Mouse (Mus musculus) left cerebral cortex, postnatal 4 days (tissue): ENCODE results near the gene Bbof1. TPM values are rescaled to one million over a fixed set of nuclear protein-coding genes. Genes with fewer than 3 reads are reported as not detected.

Source experiments
- DNase-seq: peaks from one replicate; pipeline ENCODE4 v3.0.0-alpha.2; 2022
- intact Hi-C: fragments of 180-260 bp; cut with DNase I; formaldehyde crosslinking; loops from one replicate; pipeline ENCODE4 v1.15.1; 2025
- total RNA-seq, 2 experiments: library from RNA; stranded (reverse); gene quantifications; 2 replicates each; pipeline ENCODE4 v1.2.3; 2021

Bbof1 gene
- total RNA-seq, 2 experiments from 2014 or later: 6.1 to 8.7 TPM

DNA sequence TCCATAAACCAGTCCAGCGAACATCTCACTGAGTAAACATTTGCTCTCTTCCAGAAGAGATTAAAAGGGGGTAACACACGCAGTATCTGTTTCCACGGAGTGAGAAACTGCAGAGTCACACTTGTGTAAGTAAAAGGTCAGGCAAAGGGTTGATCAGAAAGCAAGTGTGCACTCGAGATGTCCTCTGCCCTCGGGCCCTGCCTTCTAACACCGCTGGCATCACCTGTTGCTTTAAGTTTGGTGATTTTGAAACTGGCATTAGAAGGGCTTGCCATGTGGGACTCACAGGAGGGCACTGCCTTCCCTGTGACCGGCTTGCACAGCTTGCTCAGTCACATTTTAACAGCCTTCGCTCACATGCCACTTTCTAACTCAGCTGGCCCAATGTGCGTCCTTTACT, 9.2 kb upstream of the Bbof1 start:
- intact Hi-C loops: no loop called here
- no peak for DNase-seq

DNA sequence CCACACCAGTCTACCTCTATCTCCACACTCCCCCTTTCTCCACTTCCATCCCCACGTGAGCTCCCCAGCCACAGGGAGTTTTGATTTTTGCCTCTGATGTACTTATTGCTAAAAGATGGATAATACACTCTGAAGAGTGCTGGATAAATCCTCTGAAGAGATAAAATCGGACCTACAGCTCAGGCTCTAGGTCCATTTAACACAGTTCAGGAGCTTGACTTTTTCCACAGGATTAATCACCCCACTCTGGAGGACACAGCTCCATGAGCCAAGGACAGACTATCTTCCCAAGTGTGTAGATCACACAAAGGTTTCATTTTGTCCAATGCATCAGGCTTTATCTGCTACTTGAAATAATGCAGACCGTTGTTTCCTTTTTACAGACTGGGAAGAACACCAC, 8.8 kb upstream of the Bbof1 start:
- intact Hi-C loops: no loop called here
- DNase-seq: no peak

DNA sequence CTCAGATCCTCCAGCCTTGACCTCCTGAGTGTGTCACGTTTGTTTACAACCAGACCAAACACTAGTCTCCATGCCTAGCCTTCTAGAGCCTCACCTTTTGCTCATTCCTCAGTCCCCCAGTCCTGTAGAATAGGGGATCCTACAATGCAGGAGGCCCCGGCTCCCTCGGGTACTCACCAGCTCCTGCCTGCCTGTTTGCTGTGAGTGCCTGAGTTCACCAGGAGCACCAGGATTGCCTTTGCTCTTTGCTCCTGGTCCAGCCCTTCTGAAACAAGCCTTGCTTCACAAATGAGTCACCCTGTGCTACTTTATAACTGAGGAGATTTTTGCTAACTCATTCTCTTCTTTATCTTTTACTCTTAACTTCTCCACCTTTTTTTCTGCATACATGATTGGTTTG, 8.2 kb upstream of the Bbof1 start:
- DNase-seq: no peak
- intact Hi-C loops: no loop called here

DNA sequence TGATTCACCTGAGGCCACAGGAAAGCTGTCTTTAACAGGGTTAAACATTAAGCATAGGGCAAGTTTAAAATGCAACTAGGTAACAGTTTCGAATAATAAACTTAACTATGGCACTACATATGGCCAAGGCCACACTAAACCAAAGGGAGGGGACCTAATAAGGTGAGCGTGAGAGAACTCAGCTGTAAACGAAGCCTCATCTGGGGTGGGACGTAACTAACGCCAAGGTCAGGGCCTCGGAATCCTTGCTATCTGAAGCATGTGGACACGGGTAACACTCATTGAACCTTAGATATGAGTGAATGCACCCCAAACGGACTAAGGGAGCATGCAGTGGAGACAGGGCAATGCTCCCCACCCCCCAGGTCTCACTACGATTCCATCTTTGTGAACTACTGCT, 5.9 kb upstream of the Bbof1 start:
- intact Hi-C loops: no loop called here
- no peak for DNase-seq

DNA sequence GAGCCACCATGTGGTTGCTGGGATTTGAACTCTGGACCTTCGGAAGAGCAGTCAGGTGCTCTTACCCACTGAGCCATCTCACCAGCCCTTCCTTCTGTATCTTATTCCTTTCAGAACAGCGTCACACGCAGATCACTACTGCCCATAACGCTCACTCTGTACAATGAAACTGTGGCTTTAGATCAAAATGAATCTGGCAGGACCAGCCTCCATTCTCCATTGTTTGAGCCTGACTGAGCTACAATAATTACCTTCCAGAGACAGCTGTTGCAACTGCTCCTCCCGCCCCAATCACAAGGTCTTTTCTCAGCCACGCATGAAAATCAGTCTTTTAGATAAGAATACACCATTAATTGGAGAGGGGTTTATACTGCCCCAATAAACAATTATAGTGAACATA, 4.3 kb upstream of the Bbof1 start:
- intact Hi-C loops: no loop called here
- DNase-seq: no peak

DNA sequence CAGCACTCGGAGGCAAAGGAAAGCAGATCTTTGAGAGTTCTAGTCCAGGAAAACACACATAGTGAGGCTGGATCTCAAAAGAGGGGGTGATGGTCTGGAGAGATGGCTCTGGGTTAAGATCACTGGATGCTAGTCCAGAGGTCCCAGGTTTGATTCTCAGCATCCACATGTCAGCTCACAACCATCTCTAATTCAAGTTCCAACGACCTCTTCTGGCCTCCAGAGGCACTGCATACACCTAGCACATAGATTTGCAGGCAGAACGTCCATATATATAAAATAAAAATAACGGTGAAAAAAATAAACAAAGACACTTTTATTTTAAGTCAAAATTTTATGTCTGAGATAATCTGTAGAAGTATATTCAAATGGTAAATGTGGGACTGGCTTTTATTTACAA, 1.6 kb upstream of the Bbof1 start:
- DNase-seq: no peak
- intact Hi-C loops: no loop called here

DNA sequence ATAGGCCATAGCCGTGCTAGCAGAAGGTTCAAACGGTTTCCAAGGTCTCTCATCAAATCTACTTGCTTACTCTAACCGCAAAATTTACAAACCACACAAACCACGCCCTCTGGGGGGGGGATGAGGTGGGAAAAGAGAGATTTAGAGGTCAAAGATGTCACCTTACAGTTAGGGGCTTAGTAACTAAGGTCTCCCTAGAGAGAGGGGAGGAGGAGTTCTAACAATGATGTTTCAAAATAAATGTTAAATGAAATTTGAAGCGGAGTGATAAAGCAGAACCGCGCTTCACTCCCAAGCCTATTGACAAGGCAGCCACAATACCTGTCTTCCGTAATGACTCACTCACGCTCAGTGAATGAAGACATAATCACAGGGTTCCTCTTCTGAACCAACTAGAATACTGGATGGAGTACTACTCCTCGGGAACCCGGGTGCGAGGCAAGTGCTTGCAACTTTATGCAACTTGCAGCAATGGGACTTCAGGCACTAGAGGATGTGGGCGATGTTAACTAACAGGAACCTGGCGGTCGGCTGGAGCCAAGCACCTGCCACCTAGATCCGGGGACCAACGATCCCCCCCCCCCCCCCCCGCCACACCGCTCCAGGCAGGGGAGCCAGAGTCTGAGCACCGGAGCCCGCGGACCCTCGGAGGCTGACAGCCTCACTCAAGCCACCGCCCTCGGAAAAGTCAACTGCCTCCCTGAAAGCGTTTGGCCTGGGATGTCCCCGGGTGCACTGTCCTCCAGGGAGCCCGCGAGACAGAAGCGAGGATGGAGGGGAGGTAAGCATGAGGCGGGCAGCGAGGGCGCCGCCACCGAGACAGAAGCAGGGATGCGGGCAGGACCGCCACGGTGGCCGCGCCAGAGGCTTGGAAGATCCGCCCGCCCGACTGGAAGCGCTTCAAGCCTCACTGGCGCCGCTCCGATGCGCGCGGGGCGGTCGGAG, 725 bp upstream of the Bbof1 start:
- no peak for DNase-seq
- intact Hi-C loops: no loop called here

DNA sequence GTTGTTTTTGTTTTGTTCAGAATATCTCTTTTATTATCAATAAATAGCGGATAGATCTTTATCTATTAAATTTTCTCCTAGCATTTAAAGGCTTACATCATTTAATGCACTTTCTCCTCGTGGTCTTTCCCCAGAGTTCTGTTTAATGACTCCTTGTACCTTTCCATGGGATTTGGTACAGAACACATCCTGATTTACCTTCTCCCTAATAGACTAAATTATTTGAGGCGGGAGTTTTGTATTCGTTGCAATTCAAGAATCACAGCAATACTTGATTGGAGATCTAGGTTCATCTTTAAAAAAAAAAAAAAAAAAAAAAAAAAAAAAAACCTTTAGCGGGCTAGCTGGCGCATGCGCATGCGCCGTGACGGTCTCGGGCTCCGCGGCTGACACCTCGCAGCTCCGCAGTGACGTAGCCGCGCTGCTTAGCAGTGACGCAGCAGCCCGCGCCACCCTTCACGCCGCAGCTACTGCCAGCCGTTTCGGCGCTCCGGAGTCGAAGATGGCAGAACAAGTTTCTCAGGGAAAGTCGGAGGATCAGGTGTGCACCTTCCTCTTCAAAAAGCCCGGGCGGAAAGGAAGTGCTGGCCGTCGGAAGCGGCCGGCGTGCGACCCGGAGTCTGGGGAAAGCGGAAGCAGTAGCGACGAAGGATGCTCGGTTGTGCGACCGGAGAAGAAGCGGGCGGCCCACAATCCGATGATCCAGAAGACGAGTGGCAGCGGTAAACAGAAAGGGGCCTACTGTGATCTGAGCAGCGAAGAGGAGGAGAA, 8.1 kb downstream of the Bbof1 start, which contains the start of gene Rnf113a2:
TSS of gene Rnf113a2 (plus strand) at position 363 of the 771 bp plus-strand sequence.
- intact Hi-C loops: no loop called here
- DNase-seq: peak; percentile 89

DNA sequence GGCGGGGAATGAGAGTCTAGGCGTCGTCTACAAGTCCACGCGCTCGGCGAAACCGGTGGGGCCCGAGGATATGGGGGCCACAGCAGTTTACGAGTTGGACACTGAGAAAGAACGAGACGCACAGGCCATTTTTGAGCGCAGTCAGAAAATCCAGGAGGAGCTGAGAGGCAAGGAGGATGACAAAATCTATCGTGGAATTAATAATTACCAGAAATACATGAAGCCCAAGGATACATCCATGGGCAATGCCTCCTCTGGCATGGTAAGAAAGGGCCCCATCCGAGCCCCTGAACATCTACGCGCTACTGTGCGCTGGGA, 8.7 kb downstream of the Bbof1 start:
- intact Hi-C loops: no loop called here
- no peak for DNase-seq

DNA sequence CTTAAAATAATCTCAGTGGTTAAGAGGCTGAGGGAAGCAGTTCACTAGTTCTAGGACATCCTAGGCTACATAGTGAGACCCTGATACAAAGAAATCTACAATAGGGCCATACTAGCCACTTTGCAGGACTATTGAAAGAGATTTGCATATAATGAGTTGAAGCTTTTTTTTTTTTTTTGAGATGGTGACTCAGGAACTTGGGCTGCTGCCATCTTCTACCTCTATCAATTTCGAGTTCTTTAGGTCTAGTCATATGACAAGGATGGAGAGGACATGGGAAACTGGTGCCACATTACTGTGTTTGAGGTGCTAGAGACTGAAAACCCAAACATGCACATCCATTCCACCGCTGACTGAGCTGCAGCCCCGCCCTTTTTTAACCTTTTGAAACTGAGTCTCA, 15.1 kb downstream of the Bbof1 start:
- intact Hi-C loops: no loop called here
- DNase-seq: no peak

DNA sequence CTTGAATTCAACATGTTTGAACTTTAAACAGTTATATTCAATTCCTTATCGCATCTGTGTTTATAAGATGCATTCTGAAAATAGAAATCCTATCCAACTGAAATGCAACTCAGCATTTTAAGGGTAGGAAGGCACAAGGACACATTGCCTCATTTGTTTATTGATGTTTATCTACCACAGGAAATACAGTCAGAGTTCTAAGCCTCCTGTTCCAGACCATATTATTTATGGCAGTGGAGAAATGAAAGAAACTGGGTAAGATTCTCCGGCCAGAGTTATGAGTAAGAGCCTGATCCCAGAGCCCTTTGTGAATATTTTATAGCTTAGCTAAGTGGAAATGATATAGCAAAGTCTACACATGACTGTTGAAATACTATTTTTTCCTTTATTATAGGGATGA, 21.0 kb downstream of the Bbof1 start:
- intact Hi-C loops: no loop called here
- no peak for DNase-seq

DNA sequence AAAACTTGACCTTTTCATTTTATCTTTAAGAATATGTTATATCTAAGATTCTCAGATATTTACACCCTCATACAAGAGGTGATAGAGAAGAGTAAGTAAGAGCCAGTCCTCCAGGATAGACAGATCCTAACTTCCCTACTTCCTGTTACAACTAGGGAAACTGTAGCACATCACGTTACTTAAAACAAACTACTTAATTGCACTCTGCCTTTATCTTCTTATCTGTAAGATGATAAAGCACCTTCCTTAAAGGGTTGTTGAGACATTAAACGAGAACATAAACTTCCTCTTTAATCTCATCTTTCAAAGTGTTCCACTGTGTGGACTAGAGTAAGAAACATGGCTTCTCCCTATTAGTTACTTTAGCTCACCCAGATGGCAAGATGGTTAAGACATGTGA, 29.8 kb downstream of the Bbof1 start:
- intact Hi-C loops: no loop called here
- DNase-seq: no peak

DNA sequence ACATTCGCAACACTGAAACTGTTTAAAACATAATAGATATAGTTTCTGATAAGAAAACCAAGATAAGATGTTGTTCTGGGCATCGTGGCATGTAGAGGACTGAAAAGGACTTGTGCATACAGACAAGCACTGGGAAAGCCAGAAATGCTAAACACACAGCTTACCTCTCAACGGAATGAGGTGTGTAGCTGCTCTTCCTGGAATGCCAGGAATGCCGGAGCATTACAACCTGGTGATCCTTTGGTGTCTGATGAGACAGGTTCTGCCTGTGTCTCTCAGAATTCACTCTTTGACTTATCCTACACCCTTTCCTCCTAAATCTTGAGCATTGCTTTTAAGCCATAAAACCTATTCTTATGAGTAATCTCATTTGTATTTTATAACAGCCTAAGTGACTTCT, 33.7 kb downstream of the Bbof1 start:
- DNase-seq: no peak
- intact Hi-C loops: no loop called here

DNA sequence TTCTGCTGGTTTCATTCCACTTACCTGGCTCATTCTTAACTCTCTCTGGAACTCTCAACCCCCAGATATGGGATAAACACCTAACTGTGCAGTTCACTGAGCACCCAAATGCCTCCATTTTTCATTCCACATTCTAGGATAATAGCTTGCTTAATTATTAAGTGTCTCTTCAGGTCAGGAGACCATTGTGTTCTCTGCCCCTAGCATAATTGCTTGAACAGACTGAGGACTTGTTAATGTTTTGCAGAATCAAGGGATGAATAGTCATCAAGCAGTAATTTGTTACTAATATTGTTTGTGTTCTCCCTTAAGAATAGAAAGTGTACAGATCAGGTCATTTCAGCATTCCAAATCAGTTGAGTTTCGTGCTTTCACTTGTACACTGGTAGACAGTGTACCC, 38.5 kb downstream of the Bbof1 start:
- DNase-seq: no peak
- intact Hi-C loops: no loop called here

DNA sequence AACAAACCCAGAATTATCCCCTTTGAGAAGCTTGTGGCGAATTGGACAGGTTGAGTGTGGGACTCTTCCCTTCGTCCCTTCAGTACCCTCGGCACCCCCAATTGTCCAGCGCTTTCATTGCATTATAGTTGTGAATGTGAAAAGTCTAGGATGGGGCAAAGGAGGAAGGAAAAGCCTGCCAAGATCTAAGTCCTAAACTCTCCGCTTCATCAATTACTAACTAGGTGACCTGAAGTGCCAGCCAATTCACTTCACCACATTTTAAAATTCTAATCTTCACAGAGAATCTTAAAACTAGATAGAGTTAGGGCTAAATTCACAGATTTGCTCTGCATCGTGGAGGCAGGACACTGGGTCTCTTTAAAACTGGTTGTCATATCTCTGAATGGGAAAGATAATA, 39.3 kb downstream of the Bbof1 start:
- intact Hi-C loops: no loop called here
- no peak for DNase-seq

DNA sequence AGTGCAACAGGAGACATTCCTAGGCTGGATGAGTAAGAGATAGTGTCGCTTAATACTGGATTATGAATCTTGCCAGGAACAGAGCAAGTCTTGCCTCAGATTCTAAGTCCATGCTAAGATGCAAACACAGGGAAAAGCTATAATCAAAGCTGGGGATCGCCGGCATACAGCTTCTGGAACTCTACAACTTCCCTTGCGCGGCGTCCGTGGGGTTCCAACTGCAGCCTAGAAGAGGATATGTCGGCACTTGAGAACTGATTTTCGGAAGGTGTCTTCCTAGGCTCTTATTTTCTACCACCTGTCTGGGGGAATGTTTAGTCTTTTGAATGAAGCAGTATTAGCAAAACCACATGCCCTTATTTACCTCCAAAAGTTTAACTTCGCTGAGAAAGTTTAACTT, 41.0 kb downstream of the Bbof1 start:
- intact Hi-C loops: no loop called here
- no peak for DNase-seq

DNA sequence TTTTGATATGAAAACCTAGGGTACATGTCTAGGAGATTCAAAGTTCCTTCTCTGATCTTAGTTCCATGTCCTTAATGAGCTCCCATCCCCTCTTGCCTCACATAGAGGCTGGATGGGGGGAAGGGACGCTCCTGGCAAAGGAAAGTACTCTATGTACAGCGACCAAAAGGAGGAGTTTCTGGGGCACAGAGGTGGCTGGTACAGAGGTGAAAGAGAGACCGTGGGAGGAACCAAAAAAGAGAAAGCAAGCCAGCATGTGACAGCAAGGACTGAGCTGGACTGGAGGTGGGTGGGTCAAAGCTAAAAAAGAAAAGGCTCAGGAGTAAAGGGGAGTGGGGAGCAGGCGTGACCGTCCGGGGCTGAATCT, 41.5 kb downstream of the Bbof1 start:
- intact Hi-C loops: no loop called here

DNA sequence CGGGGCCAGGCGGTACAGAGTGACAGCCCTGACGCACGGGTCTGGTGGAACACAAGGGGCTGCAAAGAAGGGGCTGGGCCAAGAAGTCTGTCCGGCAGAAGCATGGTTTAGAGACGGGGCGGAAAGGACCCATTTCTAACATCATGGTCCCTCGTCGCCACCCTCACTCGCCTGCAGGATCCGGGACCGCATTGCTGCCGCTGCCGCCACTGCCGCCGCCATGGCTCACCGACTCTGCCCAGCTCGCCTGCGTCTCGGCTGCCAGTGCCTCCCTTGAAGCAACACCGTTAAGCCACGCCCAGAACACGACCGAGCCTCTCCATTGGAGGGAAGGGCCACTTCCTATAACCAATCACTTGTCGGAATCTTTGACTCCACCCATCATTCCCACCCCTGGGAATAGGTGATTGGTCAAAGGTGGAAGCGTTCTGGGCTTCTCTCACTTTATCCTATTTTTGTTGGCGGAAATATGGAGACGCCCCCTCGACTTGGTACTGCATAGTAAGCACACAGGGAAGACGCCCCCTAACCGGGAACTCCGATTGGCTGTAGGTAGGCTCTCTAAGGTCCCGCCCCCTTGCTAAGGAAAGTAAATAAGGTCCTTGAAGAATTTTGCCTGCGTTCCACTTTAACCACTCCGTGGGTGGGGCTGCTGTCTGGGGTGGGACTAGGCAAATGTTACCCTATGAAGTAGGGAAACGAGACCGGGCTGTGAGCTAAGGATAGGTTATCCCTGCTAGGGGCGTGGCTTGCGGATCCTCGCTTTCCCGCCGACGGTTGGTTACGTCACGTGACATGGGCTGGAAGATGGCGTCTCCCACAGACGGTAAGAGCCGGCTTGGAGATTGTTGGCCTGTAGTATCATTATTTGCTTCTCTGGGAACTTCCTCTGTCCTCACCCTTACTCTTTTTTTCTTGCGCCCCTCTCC, 42.1 kb downstream of the Bbof1 start, which contains the start of the genes Aldh6a1 and Lin52:
TSS of gene Aldh6a1 (minus strand) at position 287 of the 929 bp plus-strand sequence.
TSS of gene Lin52 (plus strand) at position 705 of the 929 bp plus-strand sequence.
- intact Hi-C loops: no loop called here
- peak; percentile 96 for DNase-seq

More for the DNA sequence above, 41.5 kb downstream of the Bbof1 start:
- no peak for DNase-seq

DNA sequence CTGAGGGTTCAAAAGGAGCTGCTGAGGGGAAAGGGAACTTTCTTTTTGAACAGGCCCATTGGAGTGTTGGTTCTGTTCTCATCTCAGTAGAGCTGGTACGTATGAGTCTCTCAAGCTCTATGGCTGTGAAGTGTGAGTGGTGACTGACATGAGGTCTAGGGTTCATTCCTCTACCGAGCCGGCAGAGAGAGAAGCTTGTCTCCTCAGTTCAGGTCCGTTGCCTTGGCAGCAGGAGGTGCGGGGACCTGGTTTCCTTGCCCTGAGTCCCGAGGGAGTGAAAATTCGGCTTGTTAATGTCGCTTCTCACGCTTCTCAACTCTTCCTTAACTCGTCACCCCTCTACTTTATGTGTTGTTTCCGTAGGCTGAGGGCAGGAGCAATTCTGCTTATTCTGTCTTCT, 42.9 kb downstream of the Bbof1 start:
- DNase-seq: peak; percentile 12
- intact Hi-C loops: no loop called here

DNA sequence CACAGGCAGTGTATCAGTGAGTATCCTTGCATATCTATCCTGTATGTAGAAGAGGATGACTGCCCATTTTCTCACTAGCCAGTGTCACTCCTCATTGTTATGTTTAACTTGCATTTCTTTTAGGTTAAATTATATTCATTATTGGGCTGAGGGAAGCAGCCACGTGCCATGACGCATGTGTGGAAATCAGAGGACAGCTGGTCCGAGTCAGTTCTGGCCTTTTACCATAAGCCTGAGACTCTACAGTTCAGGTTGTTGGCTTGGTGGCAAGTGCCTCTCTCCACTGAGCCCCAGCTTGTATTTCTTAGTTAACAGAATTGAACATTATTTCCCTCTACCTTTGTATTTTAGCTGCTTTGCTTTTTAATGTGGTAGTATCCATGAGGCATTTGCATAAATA, 48.0 kb downstream of the Bbof1 start:
- intact Hi-C loops: no loop called here
- no peak for DNase-seq

DNA sequence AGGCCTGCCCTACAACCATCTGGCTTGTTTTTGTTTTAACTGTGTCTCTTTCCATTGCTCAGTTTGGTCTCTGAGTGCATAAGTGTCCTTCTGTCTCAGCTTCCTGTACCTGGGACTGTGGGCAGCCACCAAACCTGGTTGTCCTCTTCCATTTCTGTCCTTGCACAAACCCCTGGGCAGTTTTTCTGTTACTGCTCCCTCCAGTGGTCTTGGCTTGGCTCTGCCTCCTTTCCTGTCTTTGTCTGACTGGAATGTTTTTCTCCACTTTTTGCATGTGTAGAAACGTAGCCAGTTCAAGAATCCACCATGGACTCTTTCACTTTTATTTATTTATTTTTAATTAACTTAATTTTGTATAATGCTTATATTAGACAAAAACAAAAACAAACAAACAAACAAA, 51.0 kb downstream of the Bbof1 start:
- intact Hi-C loops: no loop called here
- no peak for DNase-seq
